Mouse (Mus musculus) midbrain, embryonic 13.5 days (tissue): ENCODE measurements at regions not wholly inside any gene's neighbourhood (a gene's known extent, or its start where the extent isn't known, plus 50 kb on each side); places are given as distances from the start of the nearest gene placed in this dataset.

Experiments
- ATAC-seq: fragments of 200-750 bp; cut with Nextera tagmentation; 2 replicates; pipeline ENCODE4 v1.8.0; 2017; ENCODE audit warnings: mild to moderate bottlenecking, moderate TSS enrichment, moderate library complexity
- H3K27ac ChIP-seq: fragments of 300-500 bp; sonication (generic); 2 replicates; pipeline ENCODE4 v1.5.1; 2015; ENCODE audit warnings: inconsistent platforms, mild to moderate bottlenecking, moderate library complexity
- H3K27me3 ChIP-seq: fragments of 300-500 bp; sonication (generic); 2 replicates; pipeline ENCODE4 v1.6.1; 2015; ENCODE audit warnings: mild to moderate bottlenecking, inconsistent platforms
- H3K36me3 ChIP-seq: fragments of 300-500 bp; sonication (generic); 2 replicates; pipeline ENCODE4 v1.6.1; 2015; ENCODE audit warnings: mild to moderate bottlenecking, inconsistent platforms
- H3K4me1 ChIP-seq: fragments of 300-500 bp; sonication (generic); replicated peaks from 2 replicates; pipeline ENCODE4 v1.6.1; 2015; ENCODE audit warnings: inconsistent platforms
- H3K4me2 ChIP-seq: fragments of 300-500 bp; sonication (generic); replicated peaks from 2 replicates; pipeline ENCODE4 v1.6.1; 2015; ENCODE audit warnings: moderate library complexity, mild to moderate bottlenecking, inconsistent platforms
- H3K4me3 ChIP-seq: fragments of 300-500 bp; sonication (generic); replicated peaks from 2 replicates; pipeline ENCODE4 v1.5.1; 2015; ENCODE audit warnings: mild to moderate bottlenecking, inconsistent platforms
- H3K9ac ChIP-seq: fragments of 300-500 bp; sonication (generic); replicated peaks from 2 replicates; pipeline ENCODE4 v1.6.1; 2015; ENCODE audit warnings: mild to moderate bottlenecking, inconsistent platforms
- H3K9me3 ChIP-seq: fragments of 300-500 bp; sonication (generic); 2 replicates; pipeline ENCODE4 v1.6.1; 2016; ENCODE audit warnings: mild to moderate bottlenecking, inconsistent platforms
- WGBS: fragments of 180-500 bp; shearing (Covaris S2); methylation state at CpG from one replicate; pipeline ENCODE4 v1.1.7; 2015; 5-methylcytosine and 5-hydroxymethylcytosine counted together

- Histone ChIP-seq H3K27ac (no peak overlapping the region), H3K9ac (no peak overlapping the region), H3K9me3 (no peaks in the 10 kb centered on the region), H3K27me3 (no peaks in the 10 kb centered on the region), H3K4me3 (no peak overlapping the region), H3K36me3 (no peaks in the 10 kb centered on the region), H3K4me1 (no peaks in the 10 kb centered on the region), H3K4me2 (no peak overlapping the region)
- no peak for ATAC-seq
- 74% methylated on average over 8 of the region's 8 CpGs for WGBS
Measured at GRCm38 (mm10) chr1:25008456-25009169, 330.2 kb downstream of the Lmbrd1 start.

- no peaks in the 10 kb centered on the region for H3K4me1 ChIP-seq
- H3K36me3 ChIP-seq = no peaks in the 10 kb centered on the region
- no peaks in the 10 kb centered on the region for H3K9me3 ChIP-seq
- no peak overlapping the region for H3K4me2 ChIP-seq
- no peak overlapping the region for H3K27ac ChIP-seq
- no peak overlapping the region for H3K4me3 ChIP-seq
- H3K27me3 ChIP-seq = no peaks in the 10 kb centered on the region
- WGBS = 78% methylated on average over 1 of the region's 1 CpGs
- no peak for ATAC-seq
- no peak overlapping the region for H3K9ac ChIP-seq
Measured at GRCm38 (mm10) chr1:25012754-25013153, 334.3 kb downstream of the Lmbrd1 start.
